Mouse (Mus musculus) embryonic fibroblast, embryonic 13.5 days (primary cell): ENCODE data around the gene Abcg5. TPM values are rescaled to one million over a fixed set of nuclear protein-coding genes. Genes with fewer than 3 reads are reported as not detected.

Source experiments
- H3K27ac ChIP-seq: 2 replicates; pipeline ENCODE4 v1.5.1; 2012; ENCODE audit warnings: low read length, control low read depth, inconsistent platforms; ENCODE audit not compliant: insufficient read depth
- H3K4me1 ChIP-seq: 2 replicates; pipeline ENCODE4 v1.6.1; 2011; ENCODE audit warnings: low read length; ENCODE audit not compliant: control insufficient read depth, insufficient read depth
- H3K4me3 ChIP-seq: 2 replicates; pipeline ENCODE4 v1.5.1; 2011; ENCODE audit warnings: mild to moderate bottlenecking, control low read depth, low read length; ENCODE audit not compliant: insufficient read depth
- CTCF ChIP-seq: IDR thresholded peaks from 2 replicates; pipeline ENCODE4 v1.5.1; 2011; ENCODE audit warnings: mild to moderate bottlenecking, control low read depth, low read length, moderate library complexity, borderline replicate concordance; ENCODE audit not compliant: insufficient read depth
- POLR2A ChIP-seq: IDR thresholded peaks from 2 replicates; pipeline ENCODE4 v1.6.1; 2011; ENCODE audit warnings: low read depth, mild to moderate bottlenecking, control low read depth, low read length, moderate library complexity
- polyA plus RNA-seq: library from polyadenylated mRNA; stranded (reverse); fragments of >200 nt; gene quantifications from 2 replicates; pipeline ENCODE4 v1.2.4, GENCODE M21; 2011; ENCODE audit warnings: low read depth; ENCODE audit not compliant: missing spikeins, insufficient read length

The Abcg5 gene
- polyA plus RNA-seq, 1 experiment = not detected

GRCm38 (mm10) chr17:84647630-84648029, 35.2 kb downstream of the Abcg5 start:
- Histone ChIP-seq H3K4me3 (no peak overlapping the region), H3K4me1 (no peaks in the 10 kb centered on the region), H3K27ac (no peak overlapping the region)
- no peak for TF ChIP-seq POLR2A

- no peak overlapping the region for H3K4me3 ChIP-seq
- TF ChIP-seq CTCF = no peak
- no peak for TF ChIP-seq POLR2A
Observed at GRCm38 (mm10) chr17:84646477-84646876, 36.3 kb downstream of the Abcg5 start.

GRCm38 (mm10) chr17:84645894-84646293, 36.9 kb downstream of the Abcg5 start:
- TF ChIP-seq CTCF (no peak), POLR2A (no peak)
- no peak overlapping the region for H3K27ac ChIP-seq
- H3K4me3 ChIP-seq = no peak overlapping the region
- no peaks in the 10 kb centered on the region for H3K4me1 ChIP-seq

More at GRCm38 (mm10) chr17:84646477-84646876, 36.3 kb downstream of the Abcg5 start:
- Histone ChIP-seq H3K4me1 (no peaks in the 10 kb centered on the region), H3K27ac (no peak overlapping the region)

GRCm38 (mm10) chr17:84645119-84645518, 37.7 kb downstream of the Abcg5 start:
- TF ChIP-seq POLR2A (no peak), CTCF (no peak)
- Histone ChIP-seq H3K27ac (no peak overlapping the region), H3K4me3 (no peak overlapping the region), H3K4me1 (no peaks in the 10 kb centered on the region)

GRCm38 (mm10) chr17:84644292-84645050, 38.3 kb downstream of the Abcg5 start:
- TF ChIP-seq POLR2A (no peak), CTCF (no peak)
- Histone ChIP-seq H3K4me1 (no peaks in the 10 kb centered on the region), H3K4me3 (no peak overlapping the region), H3K27ac (no peak overlapping the region)

GRCm38 (mm10) chr17:84642324-84642723, 40.5 kb downstream of the Abcg5 start:
- TF ChIP-seq POLR2A (no peak), CTCF (no peak)
- no peak overlapping the region for H3K27ac ChIP-seq
- H3K4me3 ChIP-seq = no peak overlapping the region

GRCm38 (mm10) chr17:84641893-84642292, 40.9 kb downstream of the Abcg5 start:
- H3K27ac ChIP-seq = no peak overlapping the region
- no peak overlapping the region for H3K4me3 ChIP-seq
- no peaks in the 10 kb centered on the region for H3K4me1 ChIP-seq
- TF ChIP-seq CTCF (peak; percentile 13; the same call in 1 of the 2 replicates), POLR2A (no peak)

More at GRCm38 (mm10) chr17:84642324-84642723, 40.5 kb downstream of the Abcg5 start:
- no peaks in the 10 kb centered on the region for H3K4me1 ChIP-seq

GRCm38 (mm10) chr17:84639796-84640378, 42.9 kb downstream of the Abcg5 start:
- no peaks in the 10 kb centered on the region for H3K4me1 ChIP-seq
- H3K27ac ChIP-seq = no peak overlapping the region
- no peak for TF ChIP-seq POLR2A
- no peak for TF ChIP-seq CTCF
- no peak overlapping the region for H3K4me3 ChIP-seq

- Histone ChIP-seq H3K4me1 (no peaks in the 10 kb centered on the region), H3K4me3 (no peak overlapping the region), H3K27ac (no peak overlapping the region)
- TF ChIP-seq POLR2A (no peak), CTCF (no peak)
Observed at GRCm38 (mm10) chr17:84637971-84638370, 44.8 kb downstream of the Abcg5 start.

GRCm38 (mm10) chr17:84636328-84636727, 46.5 kb downstream of the Abcg5 start:
- Histone ChIP-seq H3K4me1 (no peaks in the 10 kb centered on the region), H3K27ac (no peak overlapping the region), H3K4me3 (no peak overlapping the region)
- TF ChIP-seq POLR2A (no peak), CTCF (no peak)

- Histone ChIP-seq H3K27ac (no peak overlapping the region), H3K4me1 (peaks cover 5% of the 10 kb centered on the region), H3K4me3 (no peak overlapping the region)
- TF ChIP-seq POLR2A (no peak), CTCF (no peak)
Observed at GRCm38 (mm10) chr17:84633443-84633842, 49.4 kb downstream of the Abcg5 start.
